Mouse (Mus musculus): ENCODE measurements around the gene Tgfbi. TPM values are rescaled to one million over a fixed set of nuclear protein-coding genes. Genes with fewer than 3 reads are reported as not detected.

Tgfbi gene
- polyA plus RNA-seq (2016; fragmentation: Nextera tagmentation; extraction: Ambion mirVana), result 38.4 and 42.9 TPM in 2 replicates

DNA sequence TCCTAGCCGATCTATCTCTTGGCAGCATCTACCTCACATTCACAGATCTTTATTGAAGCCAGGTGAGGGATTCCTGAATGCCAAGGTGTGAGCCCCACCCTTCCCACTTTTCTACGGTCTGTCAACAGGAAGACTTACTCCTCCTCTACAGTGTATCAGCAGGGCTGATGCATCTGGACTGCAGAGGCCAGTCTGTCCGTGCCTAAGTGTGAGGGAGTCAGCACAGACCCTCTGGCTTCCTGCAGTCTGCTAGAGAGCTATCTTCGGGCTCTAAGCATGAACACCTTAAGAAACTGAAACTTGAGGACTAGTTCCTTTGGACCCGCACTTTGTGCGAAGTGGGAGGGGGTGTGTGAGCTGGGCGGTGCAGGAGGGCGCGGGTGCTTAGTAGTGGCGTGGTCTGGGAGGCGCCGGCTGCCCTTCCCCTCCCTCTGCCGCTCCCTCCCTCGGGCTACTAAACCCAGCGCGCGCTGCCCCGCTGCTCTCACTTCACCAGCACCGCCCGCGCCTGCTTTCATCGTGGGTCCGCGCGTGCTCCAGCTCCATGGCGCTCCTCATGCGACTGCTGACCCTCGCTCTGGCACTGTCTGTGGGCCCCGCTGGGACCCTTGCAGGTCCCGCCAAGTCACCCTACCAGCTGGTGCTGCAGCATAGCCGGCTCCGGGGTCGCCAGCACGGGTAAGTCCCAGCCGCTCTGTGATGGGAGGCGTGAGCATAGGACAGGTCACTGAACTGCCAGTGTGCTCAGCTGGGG lies at the start of gene Tgfbi:
Tgfbi (plus strand) TSS at position 421 of the 754 bp plus-strand sequence.
- Histone ChIP-seq H3K27ac (peak within 1 kb of the TSS; percentile 87), H3K4me3 (peak within 1 kb of the TSS; percentile 67), H3K36me3 (no peaks in the 10 kb centered on the region), H3K27me3 (ENCODE audit: insufficient read depth, poor library complexity, severe bottlenecking) (peaks cover 66% of the 10 kb centered on the region), H3K4me1 (replicated peaks) (peaks cover 64% of the 10 kb centered on the region), H3K9me3 (no peaks in the 10 kb centered on the region)
- peak; percentile 65 for DNase-seq (ENCODE audit: low spot score)
- 3% methylated on average over 36 of the region's 36 CpGs for WGBS

- Histone ChIP-seq H3K27ac (no peak overlapping the region), H3K4me1 (replicated peaks) (peaks cover 32% of the 10 kb centered on the region), H3K9me3 (no peaks in the 10 kb centered on the region), H3K36me3 (no peaks in the 10 kb centered on the region), H3K27me3 (ENCODE audit: insufficient read depth, poor library complexity, severe bottlenecking) (no peaks in the 10 kb centered on the region), H3K4me3 (no peak overlapping the region)
- WGBS, result 88% methylated on average over 6 of the region's 6 CpGs
- DNase-seq (ENCODE audit: low spot score), result no peak
Observed at GRCm38 (mm10) chr13:56559841-56560370, 49.4 kb upstream of the Tgfbi start.

GRCm38 (mm10) chr13:56561129-56561528 lies 48.2 kb upstream of the Tgfbi start:
- Histone ChIP-seq H3K4me1 (replicated peaks) (peaks cover 25% of the 10 kb centered on the region), H3K4me3 (no peak overlapping the region), H3K36me3 (no peaks in the 10 kb centered on the region), H3K27me3 (ENCODE audit: insufficient read depth, poor library complexity, severe bottlenecking) (no peaks in the 10 kb centered on the region), H3K27ac (no peak overlapping the region), H3K9me3 (no peaks in the 10 kb centered on the region)
- 77% methylated on average over 8 of the region's 8 CpGs for WGBS
- no peak for DNase-seq (ENCODE audit: low spot score)

DNA sequence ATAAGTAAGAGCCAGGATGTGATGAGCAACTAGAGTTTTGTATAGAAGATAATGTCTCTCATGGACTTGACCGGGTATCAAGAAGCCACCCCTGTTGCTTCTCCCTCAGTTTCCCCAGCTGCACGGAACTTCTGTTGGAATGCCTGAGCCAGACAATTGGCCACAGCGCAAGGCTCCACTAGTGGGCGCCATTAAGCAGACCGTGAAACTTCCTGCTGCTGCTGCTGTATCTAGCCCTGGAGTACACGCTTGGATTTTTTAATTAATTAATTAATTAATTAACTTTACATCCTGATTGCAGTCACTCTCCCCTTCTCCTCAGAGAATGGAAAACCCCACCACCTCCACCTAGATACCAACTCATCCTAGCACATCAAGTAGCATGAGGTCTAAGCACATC lies 46.2 kb upstream of the Tgfbi start:
- H3K4me1 ChIP-seq (replicated peaks), result peaks cover 21% of the 10 kb centered on the region
- no peaks in the 10 kb centered on the region for H3K27me3 ChIP-seq (ENCODE audit: insufficient read depth, poor library complexity, severe bottlenecking)
- H3K36me3 ChIP-seq, result no peaks in the 10 kb centered on the region
- H3K9me3 ChIP-seq, result no peaks in the 10 kb centered on the region
- peak; percentile 35 for DNase-seq (ENCODE audit: low spot score)
- no peak overlapping the region for H3K4me3 ChIP-seq
- WGBS, result 40% methylated on average over 6 of the region's 6 CpGs
- H3K27ac ChIP-seq, result no peak overlapping the region

GRCm38 (mm10) chr13:56566336-56566735 lies 43.0 kb upstream of the Tgfbi start:
- no peak for DNase-seq (ENCODE audit: low spot score)
- no peaks in the 10 kb centered on the region for H3K27me3 ChIP-seq (ENCODE audit: insufficient read depth, poor library complexity, severe bottlenecking)
- no peak overlapping the region for H3K27ac ChIP-seq
- H3K4me3 ChIP-seq, result no peak overlapping the region
- 79% methylated on average over 10 of the region's 10 CpGs for WGBS
- H3K4me1 ChIP-seq (replicated peaks), result 0 out of 2 replicates have a peak, but pooled peaks cover 3% of the 10 kb centered on the region
- H3K36me3 ChIP-seq, result no peaks in the 10 kb centered on the region
- H3K9me3 ChIP-seq, result no peaks in the 10 kb centered on the region

DNA sequence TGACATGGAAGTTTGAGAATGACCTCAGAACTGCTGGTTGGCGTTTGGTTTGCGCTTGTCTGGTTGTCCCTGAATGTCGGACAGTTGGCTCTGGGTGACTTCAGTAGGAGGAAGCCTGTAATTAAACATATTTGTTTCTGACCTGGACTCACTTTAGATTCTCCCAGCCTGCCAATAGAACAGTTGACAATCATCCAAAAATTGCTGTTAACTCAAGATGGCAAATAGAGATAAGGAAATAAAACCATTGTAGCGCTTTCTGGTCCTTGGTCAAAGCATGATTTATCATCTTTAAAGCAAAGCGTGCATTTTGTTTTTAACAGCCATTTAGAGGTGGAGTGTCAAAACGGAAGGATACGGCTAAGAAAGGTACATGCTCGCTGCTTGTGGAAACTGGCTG lies 37.7 kb upstream of the Tgfbi start:
- no peak for DNase-seq (ENCODE audit: low spot score)
- H3K27ac ChIP-seq, result no peak overlapping the region
- no peaks in the 10 kb centered on the region for H3K27me3 ChIP-seq (ENCODE audit: insufficient read depth, poor library complexity, severe bottlenecking)
- H3K4me1 ChIP-seq (replicated peaks), result no peaks in the 10 kb centered on the region
- no peaks in the 10 kb centered on the region for H3K9me3 ChIP-seq
- WGBS, result 93% methylated on average over 8 of the region's 8 CpGs
- no peak overlapping the region for H3K4me3 ChIP-seq
- no peaks in the 10 kb centered on the region for H3K36me3 ChIP-seq

- Histone ChIP-seq H3K36me3 (no peaks in the 10 kb centered on the region), H3K27me3 (ENCODE audit: insufficient read depth, poor library complexity, severe bottlenecking) (no peaks in the 10 kb centered on the region), H3K9me3 (no peaks in the 10 kb centered on the region), H3K4me1 (replicated peaks) (peaks cover 8% of the 10 kb centered on the region; the same call in 1 of the 2 replicates), H3K27ac (0 out of 2 replicates have a peak overlapping the region, but pooled peaks have one; percentile 82), H3K4me3 (no peak overlapping the region)
- no peak for DNase-seq (ENCODE audit: low spot score)
- 79% methylated on average over 4 of the region's 4 CpGs for WGBS
Observed at GRCm38 (mm10) chr13:56575074-56575473, 34.2 kb upstream of the Tgfbi start.

DNA sequence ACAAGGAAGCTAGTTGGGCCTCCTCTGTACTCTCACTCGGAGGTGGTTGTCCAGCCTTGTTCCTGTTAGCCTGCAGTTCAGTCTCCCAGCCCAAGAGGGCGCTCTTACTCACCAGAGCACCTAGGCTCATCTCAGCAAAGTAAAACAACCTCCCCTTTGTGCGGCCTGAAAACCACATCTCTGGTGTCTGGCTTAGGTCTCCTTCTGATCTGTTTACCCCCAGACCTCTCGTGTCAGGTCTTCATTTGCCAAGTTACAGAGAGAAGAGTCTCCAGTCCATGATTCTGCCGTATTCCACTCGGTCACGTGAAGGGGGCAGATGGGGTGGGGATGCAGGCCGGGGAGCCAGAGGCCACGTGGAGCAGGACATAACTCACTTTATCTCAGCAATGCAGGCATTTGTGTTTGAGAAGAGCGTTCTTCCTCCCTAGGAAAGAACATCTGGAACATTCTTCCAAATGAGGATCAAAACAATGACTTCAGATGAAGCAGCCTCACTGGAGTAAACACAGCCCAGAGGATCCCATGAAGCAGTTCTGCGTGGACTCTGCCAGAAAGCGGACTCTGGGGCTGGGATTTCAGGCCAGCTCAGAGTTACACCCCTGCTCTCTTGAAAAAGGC lies 33.5 kb upstream of the Tgfbi start:
- Histone ChIP-seq H3K36me3 (no peaks in the 10 kb centered on the region), H3K27ac (peak overlapping the region; percentile 82), H3K4me1 (replicated peaks) (peaks cover 15% of the 10 kb centered on the region), H3K9me3 (no peaks in the 10 kb centered on the region), H3K27me3 (ENCODE audit: insufficient read depth, poor library complexity, severe bottlenecking) (no peaks in the 10 kb centered on the region), H3K4me3 (no peak overlapping the region)
- WGBS, result 63% methylated on average over 12 of the region's 12 CpGs
- DNase-seq (ENCODE audit: low spot score), result peak; percentile 83

DNA sequence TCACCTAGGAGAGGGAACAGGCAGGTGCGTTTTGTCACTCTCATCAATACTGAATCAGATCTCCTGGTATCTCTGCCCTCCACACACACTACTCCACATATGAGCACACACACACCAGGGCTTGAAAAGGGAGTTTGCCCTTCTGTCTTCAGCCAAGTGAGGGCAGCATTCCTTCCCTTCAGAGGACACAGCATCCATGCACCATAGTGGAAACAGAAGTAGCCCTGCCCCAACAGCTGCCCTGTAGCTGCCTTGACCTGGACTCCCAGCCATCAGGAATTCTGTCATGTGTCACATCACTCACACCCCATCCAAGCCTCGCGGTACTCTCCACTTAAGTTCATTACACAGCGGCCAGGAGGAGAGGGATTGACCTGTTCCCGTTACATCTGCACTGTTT lies 31.2 kb upstream of the Tgfbi start:
- 74% methylated on average over 5 of the region's 5 CpGs for WGBS
- H3K4me3 ChIP-seq, result no peak overlapping the region
- no peaks in the 10 kb centered on the region for H3K36me3 ChIP-seq
- H3K27me3 ChIP-seq (ENCODE audit: insufficient read depth, poor library complexity, severe bottlenecking), result no peaks in the 10 kb centered on the region
- H3K27ac ChIP-seq, result peak overlapping the region; percentile 59
- no peaks in the 10 kb centered on the region for H3K9me3 ChIP-seq
- H3K4me1 ChIP-seq (replicated peaks), result peaks cover 38% of the 10 kb centered on the region
- DNase-seq (ENCODE audit: low spot score), result peak; percentile 25

DNA sequence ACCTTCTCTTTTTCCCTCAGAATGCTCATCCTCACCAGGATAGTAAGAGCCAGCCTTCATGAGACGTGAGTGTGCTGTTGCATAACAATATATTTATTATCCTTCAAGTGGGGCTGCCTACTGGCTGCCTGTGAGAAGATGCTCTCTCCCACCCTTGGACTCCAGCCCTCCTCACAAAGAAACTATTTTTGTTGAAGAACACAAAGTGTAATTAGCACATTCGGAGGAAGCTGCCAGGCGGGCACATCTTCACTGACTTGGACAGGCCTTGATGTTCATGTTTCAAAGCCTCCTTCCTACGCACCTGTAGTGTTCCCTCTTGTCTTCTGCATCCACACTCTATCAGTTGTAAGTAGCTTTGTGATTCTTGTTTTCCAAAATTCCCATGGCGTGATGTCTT lies 28.9 kb upstream of the Tgfbi start:
- H3K9me3 ChIP-seq, result no peaks in the 10 kb centered on the region
- WGBS, result 75% methylated on average over 5 of the region's 5 CpGs
- peaks cover 58% of the 10 kb centered on the region for H3K4me1 ChIP-seq (replicated peaks)
- no peak overlapping the region for H3K4me3 ChIP-seq
- no peaks in the 10 kb centered on the region for H3K36me3 ChIP-seq
- H3K27me3 ChIP-seq (ENCODE audit: insufficient read depth, poor library complexity, severe bottlenecking), result no peaks in the 10 kb centered on the region
- peak overlapping the region; percentile 96 for H3K27ac ChIP-seq
- no peak for DNase-seq (ENCODE audit: low spot score)

GRCm38 (mm10) chr13:56581512-56581911 lies 27.8 kb upstream of the Tgfbi start:
- Histone ChIP-seq H3K27me3 (ENCODE audit: insufficient read depth, poor library complexity, severe bottlenecking) (no peaks in the 10 kb centered on the region), H3K9me3 (no peaks in the 10 kb centered on the region), H3K27ac (peak overlapping the region; percentile 96), H3K36me3 (no peaks in the 10 kb centered on the region), H3K4me3 (peak overlapping the region; percentile 35), H3K4me1 (replicated peaks) (peaks cover 62% of the 10 kb centered on the region)
- WGBS, result 1% methylated on average over 3 of the region's 3 CpGs
- no peak for DNase-seq (ENCODE audit: low spot score)

DNA sequence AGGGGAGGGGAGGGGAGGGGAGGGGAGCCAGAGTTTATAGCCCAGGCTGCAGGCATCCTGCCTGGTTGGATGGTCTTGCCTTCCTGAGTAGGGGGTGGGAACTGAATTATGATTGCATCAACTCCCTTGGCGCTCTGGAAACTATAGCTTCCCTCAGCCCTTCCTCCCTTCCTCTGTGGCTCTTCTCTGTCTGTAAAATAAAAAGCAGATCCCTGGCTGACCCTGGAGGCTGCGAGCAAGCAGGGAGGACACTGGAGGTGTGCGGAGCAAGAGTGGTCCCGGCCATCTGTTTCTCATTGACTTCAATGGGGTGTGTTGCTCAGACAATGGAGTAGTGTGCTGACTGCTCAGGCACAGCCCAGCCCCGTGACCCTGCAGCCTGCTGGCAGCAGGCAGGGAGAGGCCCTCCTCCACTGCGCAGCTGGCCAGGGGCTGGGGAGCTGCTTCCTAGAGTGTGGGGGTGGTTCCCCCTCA lies 27.3 kb upstream of the Tgfbi start:
- no peaks in the 10 kb centered on the region for H3K36me3 ChIP-seq
- H3K27me3 ChIP-seq (ENCODE audit: insufficient read depth, poor library complexity, severe bottlenecking), result no peaks in the 10 kb centered on the region
- peak overlapping the region; percentile 96 for H3K27ac ChIP-seq
- peaks cover 67% of the 10 kb centered on the region for H3K4me1 ChIP-seq (replicated peaks)
- DNase-seq (ENCODE audit: low spot score), result peak; percentile 95
- H3K4me3 ChIP-seq, result peak overlapping the region; percentile 35
- 0% methylated on average over 6 of the region's 6 CpGs for WGBS
- H3K9me3 ChIP-seq, result no peaks in the 10 kb centered on the region

- H3K36me3 ChIP-seq, result no peaks in the 10 kb centered on the region
- 6% methylated on average over 3 of the region's 3 CpGs for WGBS
- no peaks in the 10 kb centered on the region for H3K27me3 ChIP-seq (ENCODE audit: insufficient read depth, poor library complexity, severe bottlenecking)
- peaks cover 73% of the 10 kb centered on the region for H3K4me1 ChIP-seq (replicated peaks)
- peak overlapping the region; percentile 35 for H3K4me3 ChIP-seq
- no peaks in the 10 kb centered on the region for H3K9me3 ChIP-seq
- DNase-seq (ENCODE audit: low spot score), result peak; percentile 64
- peak overlapping the region; percentile 96 for H3K27ac ChIP-seq
Observed at GRCm38 (mm10) chr13:56582720-56583119, 26.6 kb upstream of the Tgfbi start.

Data from hindbrain, embryonic 10.5 days (tissue).